Mouse (Mus musculus) liver, adult 2 months (tissue): Measurements from ENCODE around the gene Tmem190.

Source experiments
- CTCF ChIP-seq: fragments of 200-500 bp; IDR thresholded peaks from 2 replicates; pipeline ENCODE4 v1.5.1; 2011; ENCODE audit warnings: low read depth, low read length, control low read depth
- POLR2A ChIP-seq: fragments of 200-500 bp; IDR thresholded peaks from 2 replicates; pipeline ENCODE4 v1.6.1; 2011; ENCODE audit warnings: low read length, control low read depth; ENCODE audit not compliant: insufficient read depth; ENCODE audit errors: extremely low read depth

DNA sequence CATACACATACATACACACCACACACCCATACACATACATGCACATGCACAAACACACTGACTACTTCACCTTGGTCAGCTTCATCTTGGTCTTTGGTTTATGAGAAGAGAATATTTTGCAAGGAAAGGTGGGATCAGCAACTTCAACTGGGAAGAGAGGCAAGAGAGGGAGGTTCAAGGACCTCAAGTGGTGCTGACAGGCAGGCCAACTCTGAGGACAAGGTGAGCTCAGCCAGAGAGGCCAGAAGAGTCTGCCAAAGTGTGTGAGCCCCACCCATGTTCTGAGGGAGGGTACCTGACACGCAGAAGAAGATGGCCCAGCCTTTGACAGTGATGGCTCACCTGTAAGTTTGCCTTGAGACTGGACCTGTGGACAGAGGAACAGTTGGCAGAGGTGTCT is 23.1 kb upstream of the Tmem190 start:
- no peak for TF ChIP-seq POLR2A
- no peak for TF ChIP-seq CTCF
